Mouse (Mus musculus): ENCODE results near the gene Parp1.
A peak's percentile ranks its signal among the peaks of the same experiment; 100 is the strongest.
"Not testable (repeated sequence)": the region's sequence is repeated elsewhere in the genome, so short reads cannot be mapped to it uniquely, and the experiment has no call there.

Gene Parp1

GRCm38 (mm10) chr1:180637796-180638195 is 69.1 kb downstream of the Parp1 start:
- not testable (repeated sequence) for DNase-seq (ENCODE audit: low read depth, low spot score)

DNA sequence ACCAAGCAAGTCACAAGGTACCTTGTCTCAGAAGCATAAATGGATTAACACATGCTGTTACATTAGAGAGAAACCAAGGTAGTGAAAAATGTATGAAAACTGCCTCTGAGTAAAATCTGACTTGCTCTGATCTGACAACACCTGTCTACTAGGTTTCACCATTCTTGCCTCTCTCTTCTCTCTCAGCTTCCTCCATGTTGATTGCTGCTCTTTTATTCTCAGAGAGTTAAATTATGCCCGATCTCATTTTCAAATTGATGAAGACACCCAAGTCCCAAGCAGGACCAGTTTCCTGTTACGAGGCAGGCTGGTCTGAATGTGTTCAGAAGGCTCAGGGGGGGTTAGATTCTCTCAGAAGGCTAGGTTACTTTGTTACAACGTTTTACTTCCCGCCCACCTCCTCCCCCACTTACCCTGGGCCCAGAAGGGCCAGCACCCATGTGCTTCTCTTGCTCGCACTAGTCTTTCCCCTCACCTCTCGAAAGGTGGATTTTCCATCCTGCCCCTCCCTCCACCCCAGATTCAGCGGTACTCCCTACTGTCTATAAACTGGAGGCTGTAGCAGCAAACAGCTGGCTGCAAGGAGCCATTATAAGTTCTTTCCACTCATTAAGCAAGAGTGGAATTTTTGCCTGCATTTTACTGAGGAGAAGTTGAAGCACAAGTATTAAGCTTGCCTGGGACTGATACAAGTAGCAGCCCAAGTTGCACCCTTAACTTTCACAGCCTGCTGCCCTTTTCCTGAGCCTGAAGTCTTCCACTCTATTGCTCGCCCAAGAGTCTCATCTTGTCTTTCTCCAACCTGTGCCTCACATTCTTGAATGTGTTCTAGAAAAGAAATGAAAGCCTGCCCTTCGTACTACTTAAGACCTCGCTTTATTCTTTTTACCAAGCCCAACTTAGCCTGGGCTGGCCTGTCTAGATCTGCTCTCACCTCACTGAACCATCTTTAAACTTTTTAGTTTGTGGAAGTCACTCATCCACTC is 71.0 kb downstream of the Parp1 start:
- peak; percentile 29 for DNase-seq (ENCODE audit: low read depth, low spot score)

DNA sequence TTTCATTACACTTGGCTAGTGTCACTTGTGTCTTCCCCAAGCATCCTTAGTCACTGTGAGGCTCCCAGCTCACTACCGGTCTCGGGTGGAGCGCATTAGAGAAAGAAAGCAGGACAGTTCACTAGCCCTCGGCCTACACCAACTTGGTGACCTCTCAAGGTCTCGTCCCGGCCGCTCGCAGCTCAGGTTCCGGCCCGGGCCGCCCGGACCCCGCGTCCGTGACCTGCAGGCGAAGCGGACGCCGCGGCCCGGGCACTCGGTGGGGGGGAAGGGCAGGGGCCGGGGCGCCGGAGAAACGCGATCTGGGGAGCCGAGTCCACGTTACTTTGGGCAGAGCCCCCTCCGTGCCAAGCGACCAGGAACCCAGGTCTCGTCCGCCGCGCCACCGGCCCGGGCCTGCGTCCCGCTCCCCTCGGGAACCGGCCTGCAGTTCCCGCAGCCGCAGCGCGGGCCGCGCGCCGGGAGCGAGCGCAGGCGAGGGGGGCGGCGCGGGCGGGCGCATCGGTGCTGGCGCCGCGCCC is 71.9 kb downstream of the Parp1 start:
- DNase-seq (ENCODE audit: low read depth, low spot score): no peak

DNA sequence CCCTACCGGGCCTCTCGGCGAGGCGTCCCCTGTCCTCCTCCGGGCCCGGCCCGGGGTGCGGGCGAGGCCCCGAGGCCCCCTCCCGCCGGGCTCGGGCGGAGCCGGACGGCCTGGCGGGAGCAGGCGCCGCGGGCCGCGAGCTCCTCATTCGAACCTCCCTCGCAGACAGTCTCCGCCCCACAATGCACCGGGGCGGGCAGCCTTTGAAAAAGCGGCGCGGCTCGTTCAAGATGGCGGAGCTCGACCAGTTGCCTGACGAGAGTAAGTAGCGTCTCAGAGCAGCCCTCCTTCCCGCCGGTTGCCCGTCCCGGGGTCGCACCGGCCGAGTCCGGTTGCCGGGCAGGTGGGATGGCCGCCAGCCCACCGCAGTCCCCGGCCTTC is 72.4 kb downstream of the Parp1 start, which contains the start of gene Lin9:
Lin9 (plus strand) TSS at position 14 of the 381 bp plus-strand sequence.
- DNase-seq (ENCODE audit: low read depth, low spot score): peak; percentile 93

DNA sequence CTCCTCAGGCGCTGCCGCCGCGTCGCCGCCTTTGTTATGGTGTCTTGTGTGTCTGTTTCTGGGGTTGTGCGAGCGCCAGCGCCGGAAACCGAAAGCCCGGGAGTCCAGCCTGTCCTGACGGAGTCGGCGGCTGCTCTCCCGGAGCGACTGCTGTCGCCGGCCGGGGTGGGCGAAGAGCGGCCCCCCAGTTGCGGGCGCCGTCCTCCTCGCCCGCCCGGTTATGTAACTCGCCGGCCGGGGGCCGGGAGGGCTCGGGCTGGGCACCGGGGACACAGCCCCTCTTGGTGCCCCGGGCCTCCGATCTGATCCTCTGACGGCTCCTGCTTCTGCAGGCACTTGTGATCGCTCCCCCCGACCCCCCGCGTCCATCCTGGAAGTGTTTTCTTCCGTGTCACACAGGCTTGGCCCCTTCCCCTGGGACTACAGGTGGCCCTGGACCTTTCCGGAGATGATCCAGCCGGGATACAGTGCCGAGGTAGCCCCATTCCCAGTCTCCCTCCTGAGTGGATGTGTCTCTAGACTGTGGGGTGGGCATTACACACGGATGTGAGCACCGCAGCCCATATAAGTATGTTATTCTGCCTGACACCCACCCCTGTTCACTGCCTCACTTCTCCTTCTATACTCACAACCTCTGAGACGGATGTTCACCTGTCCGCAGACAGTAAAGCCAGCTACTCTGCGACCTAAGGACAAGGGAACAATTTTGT is 72.9 kb downstream of the Parp1 start:
- DNase-seq (ENCODE audit: low read depth, low spot score): peak; percentile 38

DNA sequence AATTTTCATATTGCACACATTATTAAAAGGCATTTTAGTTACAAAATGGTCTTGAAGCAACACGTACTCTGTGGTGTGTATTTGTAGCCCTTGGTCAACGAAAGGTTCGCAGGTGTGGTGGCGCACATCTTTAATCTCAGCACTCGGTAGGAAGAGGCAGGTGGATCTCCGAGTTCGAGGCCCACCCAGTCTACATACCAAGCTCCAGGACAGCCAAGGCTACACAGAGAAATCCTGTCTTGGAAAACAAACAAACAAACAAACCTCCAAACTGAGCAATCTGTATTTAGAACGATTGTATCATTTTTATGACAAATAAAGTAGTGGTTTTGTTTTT is 73.5 kb downstream of the Parp1 start:
- peak; percentile 39 for DNase-seq (ENCODE audit: low read depth, low spot score)
